Mouse (Mus musculus): ENCODE results near the gene Eef1a1.
"Not testable (repeated sequence)": the region's sequence is repeated elsewhere in the genome, so short reads cannot be mapped to it uniquely, and the experiment has no call there.

Gene Eef1a1

GRCm38 (mm10) chr9:78488890-78489420 lies at the start of gene Eef1a1:
Eef1a1 (minus strand) TSS chr9:78489151.
- peak; percentile 75 to 77 for DNase-seq (ENCODE audit: low spot score in 2 of 2)

- DNase-seq (ENCODE audit: low spot score in 2 of 2) = no peak
These were observed 49.5 kb upstream of the Eef1a1 start for GRCm38 (mm10) chr9:78538421-78538820.

- no peak for DNase-seq (ENCODE audit: low spot score in 2 of 2)
These were observed 48.4 kb upstream of the Eef1a1 start for GRCm38 (mm10) chr9:78537154-78537873.

- DNase-seq (ENCODE audit: low spot score in 2 of 2) = no peak
These were observed 45.7 kb upstream of the Eef1a1 start for GRCm38 (mm10) chr9:78534606-78535005.

- peak; percentile 54 to 61 for DNase-seq (ENCODE audit: low spot score in 2 of 2)
These were observed 44.5 kb upstream of the Eef1a1 start for GRCm38 (mm10) chr9:78533296-78533935.

- no peak for DNase-seq (ENCODE audit: low spot score in 2 of 2)
These were observed 43.4 kb upstream of the Eef1a1 start for GRCm38 (mm10) chr9:78532341-78532819.

GRCm38 (mm10) chr9:78531816-78532215 lies 42.9 kb upstream of the Eef1a1 start:
- no peak for DNase-seq (ENCODE audit: low spot score in 2 of 2)

- DNase-seq (ENCODE audit: low spot score in 2 of 2) = peak; percentile 60 to 68
These were observed 38.9 kb upstream of the Eef1a1 start for GRCm38 (mm10) chr9:78527767-78528381.

GRCm38 (mm10) chr9:78527301-78527761 lies 38.4 kb upstream of the Eef1a1 start:
- peak; percentile 64 to 69 for DNase-seq (ENCODE audit: low spot score in 2 of 2)

GRCm38 (mm10) chr9:78526206-78526605 lies 37.3 kb upstream of the Eef1a1 start:
- DNase-seq (ENCODE audit: low spot score in 2 of 2) = no peak

- no peak for DNase-seq (ENCODE audit: low spot score in 2 of 2)
These were observed 36.6 kb upstream of the Eef1a1 start for GRCm38 (mm10) chr9:78525451-78526135.

GRCm38 (mm10) chr9:78521689-78522088 lies 32.7 kb upstream of the Eef1a1 start:
- DNase-seq (ENCODE audit: low spot score in 2 of 2) = peak; percentile 41 to 51

GRCm38 (mm10) chr9:78520780-78521601 lies 32.0 kb upstream of the Eef1a1 start:
- DNase-seq (ENCODE audit: low spot score in 2 of 2) = peak in 1 of 2 experiments; percentile 8

- DNase-seq (ENCODE audit: low spot score in 2 of 2) = no peak
These were observed 31.3 kb upstream of the Eef1a1 start for GRCm38 (mm10) chr9:78520127-78520779.

GRCm38 (mm10) chr9:78517237-78517636 lies 28.3 kb upstream of the Eef1a1 start:
- not testable (repeated sequence) for DNase-seq (ENCODE audit: low spot score in 2 of 2)

- DNase-seq (ENCODE audit: low spot score in 2 of 2) = no peak
These were observed 27.2 kb upstream of the Eef1a1 start for GRCm38 (mm10) chr9:78516125-78516524.

- no peak for DNase-seq (ENCODE audit: low spot score in 2 of 2)
These were observed 25.7 kb upstream of the Eef1a1 start for GRCm38 (mm10) chr9:78514681-78515080.

GRCm38 (mm10) chr9:78513776-78514500 lies 25.0 kb upstream of the Eef1a1 start:
- DNase-seq (ENCODE audit: low spot score in 2 of 2) = no peak

GRCm38 (mm10) chr9:78511705-78512104 lies 22.8 kb upstream of the Eef1a1 start:
- no peak for DNase-seq (ENCODE audit: low spot score in 2 of 2)
